In genomic region chr4:136206943-136207342, GRCm38 (mm10) we compare ENCODE assay signal across 9 mouse cellular contexts. TPM values are rescaled to one million over a fixed set of nuclear protein-coding genes. Genes with fewer than 3 reads are reported as not detected.
DNase-seq lines count a peak whose midpoint lies in the region; ATAC-seq and TF ChIP-seq lines count a peak whose summit lies in the region.
"Had no signal": no experiment of that assay in that cellular context is flagged by ENCODE, and none has a peak within 500 bp of the region (broad histone marks: within the 10 kb centered on the region; RNA-seq: fewer than 3 reads in every experiment).

No protein-coding gene starts in this region.

- peaks cover 2 to 10% of the 10 kb centered on the region in 2 experiments; a peak in 2 of 4 replicates for H3K4me1 ChIP-seq in MEL (ENCODE audit: control insufficient read depth in 1 of 2, insufficient read depth in 2 of 2, low read length in 2 of 2)
- peaks cover 3 to 10% of the 10 kb centered on the region in 2 experiments; a peak in 2 of 4 replicates for H3K4me1 ChIP-seq in heart, embryonic 14.5 days (ENCODE audit: control insufficient read depth in 2 of 2, insufficient read depth in 2 of 2, low read length in 2 of 2)
- peaks cover 30% of the 10 kb centered on the region for H3K4me1 ChIP-seq in liver, embryonic 15.5 days (replicated peaks)

- 9% methylated on average over 6 of the region's 6 CpGs for WGBS in heart, embryonic 14.5 days
- WGBS in liver, embryonic 15.5 days (ENCODE audit: insufficient replicate concordance): 15% methylated on average over 6 of the region's 6 CpGs

- no peak for TF ChIP-seq EP300 in MEL (IDR thresholded peaks at IDR 0.05; ENCODE audit: low read depth in 1 of 2, low read length in 2 of 2)

- H3K27me3 ChIP-seq in MEL (ENCODE audit: control insufficient read depth in 1 of 2, insufficient read depth in 2 of 2, low read length in 2 of 2): peaks cover 0 to 23% of the 10 kb centered on the region in 2 experiments; a peak in 3 of 4 replicates
- no peaks in the 10 kb centered on the region for H3K27me3 ChIP-seq in heart, embryonic 14.5 days (ENCODE audit: control insufficient read depth, insufficient read depth, low read length)
- peaks cover 88% of the 10 kb centered on the region for H3K27me3 ChIP-seq in liver, embryonic 15.5 days
- H3K27me3 ChIP-seq: Patski had no signal

- no peak for TF ChIP-seq RAD21 in MEL (IDR thresholded peaks at IDR 0.05; ENCODE audit: low read depth, low read length)

- H3K9me3 ChIP-seq in MEL (replicated peaks; ENCODE audit: insufficient read depth, low read length): no peaks in the 10 kb centered on the region
- H3K9me3 ChIP-seq in heart, embryonic 14.5 days (ENCODE audit: control insufficient read depth, low read length): no peaks in the 10 kb centered on the region
- no peaks in the 10 kb centered on the region for H3K9me3 ChIP-seq in liver, embryonic 15.5 days (replicated peaks)

- ATAC-seq in heart, embryonic 14.5 days (ENCODE audit: insufficient number of reproducible peaks, insufficient read depth, low FRiP score, low read depth): no peak
- ATAC-seq in liver, embryonic 15.5 days (ENCODE audit: insufficient read depth): no peak

- intact Hi-C loops in heart, postnatal 25 days (cut with DNase I): no loop called here

- no peak overlapping the region for H3K27ac ChIP-seq in MEL (ENCODE audit: control insufficient read depth, low read depth, low read length)
- no peak overlapping the region for H3K27ac ChIP-seq in heart, embryonic 14.5 days (replicated peaks in 1 of 2; ENCODE audit: control insufficient read depth in 1 of 2, insufficient read depth in 1 of 2, low read depth in 2 of 2, low read length in 2 of 2)
- H3K27ac ChIP-seq in liver, embryonic 15.5 days (replicated peaks): no peak overlapping the region

- peak overlapping the region; percentile 47 to 66; a peak in 3 of 4 replicates for H3K4me3 ChIP-seq in MEL (ENCODE audit: control insufficient read depth in 1 of 2, insufficient read depth in 1 of 2, low read depth in 2 of 2, low read length in 2 of 2)
- peak overlapping the region; percentile 66 to 70 for H3K4me3 ChIP-seq in heart, embryonic 14.5 days (ENCODE audit: control insufficient read depth in 1 of 2, insufficient read depth in 1 of 2, low read depth in 1 of 2, low read length in 2 of 2)
- peak overlapping the region; percentile 62 for H3K4me3 ChIP-seq in liver, embryonic 15.5 days (replicated peaks)

- no peak for TF ChIP-seq CTCF in MEL (IDR thresholded peaks at IDR 0.05 in 2 of 3, conservative IDR thresholded peaks at IDR 0.05 in 1 of 3; ENCODE audit: control insufficient read depth in 1 of 3, insufficient read depth in 1 of 3, low read depth in 2 of 3, low read length in 3 of 3, poor library complexity in 1 of 3, severe bottlenecking in 1 of 3)

- H3K4me2 ChIP-seq in heart, embryonic 14.5 days (ENCODE audit: low read length): peak overlapping the region; percentile 99
- peak overlapping the region; percentile 95 for H3K4me2 ChIP-seq in liver, embryonic 15.5 days

- H3K36me3 ChIP-seq in MEL (ENCODE audit: control insufficient read depth in 1 of 2, insufficient read depth in 2 of 2, low read length in 2 of 2): peaks cover 0 to 3% of the 10 kb centered on the region in 2 experiments; a peak in 1 of 4 replicates
- H3K36me3 ChIP-seq in heart, embryonic 14.5 days (ENCODE audit: control insufficient read depth, insufficient read depth, low read length): no peaks in the 10 kb centered on the region
- no peaks in the 10 kb centered on the region for H3K36me3 ChIP-seq in liver, embryonic 15.5 days (replicated peaks)

- DNase-seq in heart, adult 11 months: peak; percentile 95
- DNase-seq in heart, postnatal 25 days (ENCODE audit: low spot score): no peak
- no peak for DNase-seq in MEL (ENCODE audit: low read depth, low spot score)
- DNase-seq in retina, embryonic 14.5 days (ENCODE audit: low spot score): no peak
- DNase-seq in urinary bladder, postnatal 36 days (ENCODE audit: low spot score in 2 of 2): no peak
- no peak for DNase-seq in cerebellum, postnatal 4 days (ENCODE audit: low spot score in 2 of 2)

- H3K79me2 ChIP-seq in MEL (ENCODE audit: control insufficient read depth, insufficient read depth, low read length, poor library complexity): no peaks in the 10 kb centered on the region; the same call in 1 of the 2 replicates

- no peak for TF ChIP-seq POLR2A in MEL (IDR thresholded peaks at IDR 0.05; ENCODE audit: control insufficient read depth in 1 of 2, insufficient read depth in 1 of 2, low read depth in 1 of 2, low read length in 2 of 2, poor library complexity in 1 of 2)

- peak overlapping the region; percentile 60; the same call in 1 of the 2 replicates for H3K9ac ChIP-seq in MEL (ENCODE audit: control insufficient read depth, low read depth, low read length, poor library complexity, severe bottlenecking)
- peak overlapping the region; percentile 82 for H3K9ac ChIP-seq in heart, embryonic 14.5 days (ENCODE audit: low read length)
- H3K9ac ChIP-seq in liver, embryonic 15.5 days: peak overlapping the region; percentile 65; the same call in 1 of the 2 replicates

TF ChIP-seq in MEL, 35 proteins besides CTCF, POLR2A, EP300 and RAD21:
- TF ChIP-seq ETS1 (IDR thresholded peaks at IDR 0.05; ENCODE audit: low read depth, low read length) (no peak), KAT2A (conservative IDR thresholded peaks at IDR 0.05; ENCODE audit: low read depth, low read length) (no peak), RCOR1 (IDR thresholded peaks at IDR 0.05; ENCODE audit: low read depth, low read length) (no peak), USF2 (IDR thresholded peaks at IDR 0.05; ENCODE audit: borderline replicate concordance in 1 of 2, insufficient read depth in 1 of 2, low read depth in 1 of 2, low read length in 2 of 2) (no peak), MYB (IDR thresholded peaks at IDR 0.05; ENCODE audit: low read depth, low read length) (no peak), ZNF384 (IDR thresholded peaks at IDR 0.05; ENCODE audit: low read depth, low read length) (no peak)

RNA-seq across cellular contexts. Expression of gene Asap3, which starts 0.8 kb away (rescaled TPM):
- total RNA-seq in heart, postnatal 25 days (2021): 10 to 100 TPM in 1 of 2 experiments, 1 to 10 TPM in 1; 8.7 to 11.8 TPM
- 0.03 and 0.04 TPM in 2 replicates for total RNA-seq in MEL (2012; rRNA removed)
- polyA plus RNA-seq in MEL (2012; ENCODE audit: insufficient read depth in 1 of 2, insufficient read length in 2 of 2, low read depth in 1 of 2, low replicate concordance in 2 of 2, missing spikeins in 1 of 2): under 1 TPM in 1 of 2 experiments, not detected in 1; 0.33 TPM
- 1.3 and 1.5 TPM in 2 replicates for polyA plus RNA-seq in heart, embryonic 14.5 days (2014; fragmentation: Nextera tagmentation; extraction: Ambion mirVana)
- polyA plus RNA-seq in liver, embryonic 15.5 days (2015; fragmentation: Nextera tagmentation; extraction: Ambion mirVana): 2.5 and 3.0 TPM in 2 replicates

RNA-seq across cellular contexts. Expression of gene E2f2, which starts 34.7 kb away (rescaled TPM):
- 1 to 10 TPM; 1.9 to 4.3 TPM for total RNA-seq in heart, postnatal 25 days (2021)
- 11.2 and 12.3 TPM in 2 replicates for total RNA-seq in MEL (2012; rRNA removed)
- 10 to 100 TPM in 1 of 2 experiments, not detected in 1; 25.4 TPM for polyA plus RNA-seq in MEL (2012; ENCODE audit: insufficient read depth in 1 of 2, insufficient read length in 2 of 2, low read depth in 1 of 2, low replicate concordance in 2 of 2, missing spikeins in 1 of 2)
- polyA plus RNA-seq in heart, embryonic 14.5 days (2014; fragmentation: Nextera tagmentation; extraction: Ambion mirVana): 2.5 and 3.1 TPM in 2 replicates
- 85.3 and 95.6 TPM in 2 replicates for polyA plus RNA-seq in liver, embryonic 15.5 days (2015; fragmentation: Nextera tagmentation; extraction: Ambion mirVana)

RNA-seq across cellular contexts. Expression of gene Tcea3, which starts 40.6 kb away (rescaled TPM):
- total RNA-seq in heart, postnatal 25 days (2021): 100 to 1,000 TPM; 101 to 111 TPM
- not detected in 2 replicates for total RNA-seq in MEL (2012; rRNA removed)
- not detected for polyA plus RNA-seq in MEL (2012; ENCODE audit: insufficient read depth in 1 of 2, insufficient read length in 2 of 2, low read depth in 1 of 2, low replicate concordance in 2 of 2, missing spikeins in 1 of 2)
- polyA plus RNA-seq in heart, embryonic 14.5 days (2014; fragmentation: Nextera tagmentation; extraction: Ambion mirVana): 64.7 and 74.6 TPM in 2 replicates
- polyA plus RNA-seq in liver, embryonic 15.5 days (2015; fragmentation: Nextera tagmentation; extraction: Ambion mirVana): 19.2 and 20.9 TPM in 2 replicates

Comparison
In these comparisons a context has a peak if more than half of its experiments do, and no peak if none do; other contexts are left out.
1. RNA of gene Tcea3, which starts 40.6 kb away (polyA plus RNA-seq): 64.7 to 74.6 TPM in heart, embryonic 14.5 days and 19.2 to 20.9 TPM in liver, embryonic 15.5 days; not detected in MEL; every median in the first group is over 10 times any median in the second.
2. Peak in every context shown above with its lines, with median percentiles within 50 percentile points of each other: H3K4me3 ChIP-seq and H3K9ac ChIP-seq.